Mouse (Mus musculus) spleen, postnatal 0 days (tissue): ENCODE measurements around the gene Rere. TPM values are rescaled to one million over a fixed set of nuclear protein-coding genes. Genes with fewer than 3 reads are reported as not detected.

Experiments used
- polyA plus RNA-seq: library from polyadenylated mRNA; unstranded; fragments of >200 nt; fragmentation: Nextera tagmentation; extraction: Ambion mirVana; gene quantifications from 2 replicates; pipeline ENCODE4 v1.2.1, GENCODE M21; 2015

The Rere gene
- 11.9 and 13.7 TPM in 2 replicates for polyA plus RNA-seq

GRCm38 (mm10) chr4:150281018-150281761 lies at the start of gene Rere:
Gene Rere, plus strand, starts transcription at chr4:150281646.

GRCm38 (mm10) chr4:150236521-150237481 lies 44.6 kb upstream of the Rere start, which contains the start of gene Eno1:
Gene Eno1, plus strand, starts transcription at chr4:150236721.

GRCm38 (mm10) chr4:150651390-150652277 lies 370.2 kb downstream of the Rere start, which contains the start of gene Slc45a1:
Gene Slc45a1, minus strand, starts transcription at chr4:150652174.

Other genes with a start within 250 kb of the Rere start
- gene Gpr157, start 194.3 kb upstream of the Rere start, polyA plus RNA-seq: 0.34 and 0.45 TPM in 2 replicates
- gene Slc2a5, start 162.4 kb upstream of the Rere start, polyA plus RNA-seq: 0.05 and 0.11 TPM in 2 replicates
- not detected in 2 replicates for gene Slc2a7, start 132.7 kb upstream of the Rere start, polyA plus RNA-seq
- gene Car6, start 80.3 kb upstream of the Rere start, polyA plus RNA-seq: not detected in 2 replicates
- gene Eno1, start 44.9 kb upstream of the Rere start, polyA plus RNA-seq: 427 and 446 TPM in 2 replicates